Mouse (Mus musculus) stomach, embryonic 15.5 days (tissue): Measurements from ENCODE around the gene Nucb1. TPM values are rescaled to one million over a fixed set of nuclear protein-coding genes. Genes with fewer than 3 reads are reported as not detected.

Experiments
- ATAC-seq: fragments of 200-750 bp; cut with Nextera tagmentation; 2 replicates; pipeline ENCODE4 v1.8.0; 2017; ENCODE audit warnings: low read depth, moderate number of reproducible peaks, moderate TSS enrichment; ENCODE audit not compliant: insufficient read depth, low FRiP score
- H3K27ac ChIP-seq: fragments of 300-500 bp; sonication (generic); 2 replicates; pipeline ENCODE4 v1.5.1; 2015; ENCODE audit warnings: mild to moderate bottlenecking, inconsistent platforms
- H3K27me3 ChIP-seq: fragments of 300-500 bp; sonication (generic); replicated peaks from 2 replicates; pipeline ENCODE4 v1.6.1; 2015; ENCODE audit warnings: inconsistent platforms
- H3K36me3 ChIP-seq: fragments of 300-500 bp; sonication (generic); 2 replicates; pipeline ENCODE4 v1.6.1; 2015; ENCODE audit warnings: inconsistent platforms
- H3K4me1 ChIP-seq: fragments of 300-500 bp; sonication (generic); 2 replicates; pipeline ENCODE4 v1.6.1; 2015; ENCODE audit warnings: inconsistent platforms
- H3K4me2 ChIP-seq: fragments of 300-500 bp; sonication (generic); 2 replicates; pipeline ENCODE4 v1.6.1; 2015; ENCODE audit warnings: mild to moderate bottlenecking, inconsistent platforms
- H3K4me3 ChIP-seq: fragments of 300-500 bp; sonication (generic); replicated peaks from 2 replicates; pipeline ENCODE4 v1.5.1; 2015; ENCODE audit warnings: inconsistent platforms
- H3K9ac ChIP-seq: fragments of 300-500 bp; sonication (generic); 2 replicates; pipeline ENCODE4 v1.6.1; 2015; ENCODE audit warnings: inconsistent platforms
- H3K9me3 ChIP-seq: fragments of 300-500 bp; sonication (generic); 2 replicates; pipeline ENCODE4 v1.6.1; 2016; ENCODE audit warnings: inconsistent platforms
- WGBS: fragments of 180-500 bp; shearing (Covaris S2); methylation state at CpG from one replicate; pipeline ENCODE4 v1.1.7; 2015; 5-methylcytosine and 5-hydroxymethylcytosine counted together
- polyA plus RNA-seq: library from polyadenylated mRNA; unstranded; fragments of >200 nt; fragmentation: Nextera tagmentation; extraction: Ambion mirVana; gene quantifications from 2 replicates; pipeline ENCODE4 v1.2.1, GENCODE M21; 2015

Gene Nucb1
- 214 and 230 TPM in 2 replicates for polyA plus RNA-seq

DNA sequence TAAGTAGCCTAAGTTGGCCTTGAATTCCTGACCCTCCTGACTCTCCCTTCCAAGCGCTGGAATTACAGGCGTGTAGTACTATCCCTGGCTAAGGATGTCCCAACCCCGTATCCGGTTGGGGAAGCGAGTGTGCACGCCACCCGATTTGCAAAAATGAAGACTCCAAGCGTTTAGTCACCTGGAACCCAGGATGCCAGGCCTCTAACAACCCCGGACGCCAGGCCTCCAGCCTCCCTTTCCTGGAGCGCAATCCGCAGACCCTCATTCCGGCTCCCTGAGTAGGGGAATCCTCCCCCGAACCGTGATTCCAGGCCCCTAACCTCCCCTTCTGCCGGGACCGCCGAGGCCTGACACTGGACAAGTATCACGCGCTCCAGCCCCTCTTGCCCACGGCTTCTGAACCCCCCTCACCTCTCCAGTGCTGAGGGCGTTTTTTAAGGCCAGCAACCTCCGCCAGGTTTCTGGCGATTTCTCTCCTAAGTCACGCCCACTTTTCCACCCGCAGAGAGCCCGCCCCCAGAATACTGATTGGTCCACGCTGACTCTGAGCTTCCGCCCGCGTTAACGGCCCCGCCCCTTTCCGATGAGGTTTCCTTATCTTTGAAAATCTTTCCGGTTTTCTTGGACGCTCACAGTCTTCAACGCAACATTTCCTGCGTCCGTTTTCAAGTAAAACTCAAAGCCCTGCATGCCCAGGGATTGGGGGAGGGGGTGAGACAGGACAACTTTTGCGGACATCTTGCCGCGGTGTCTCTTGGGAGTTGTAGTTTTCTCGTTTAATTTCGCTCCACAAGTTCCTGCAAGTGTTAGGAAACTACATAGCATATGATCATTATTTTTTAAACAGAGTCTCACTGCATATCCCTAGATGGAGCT is at the start of gene Nucb1:
Gene Nucb1, minus strand, starts transcription at position 495 of the 876 bp plus-strand sequence.
- peaks cover 13% of the 10 kb centered on the region for H3K36me3 ChIP-seq
- peak within 1 kb of the TSS; percentile 96 for H3K27ac ChIP-seq
- peak within 1 kb of the TSS; percentile 85 for H3K4me3 ChIP-seq
- peak; percentile 86 for ATAC-seq
- H3K9me3 ChIP-seq: no peaks in the 10 kb centered on the region
- peaks cover 12% of the 10 kb centered on the region for H3K4me1 ChIP-seq
- under 1% methylated on average over 44 of the region's 44 CpGs for WGBS
- no peaks in the 10 kb centered on the region for H3K27me3 ChIP-seq
- H3K4me2 ChIP-seq: peak within 1 kb of the TSS; percentile 98
- peak within 1 kb of the TSS; percentile 91 for H3K9ac ChIP-seq

- 33% methylated on average over 6 of the region's 6 CpGs for WGBS
- ATAC-seq: 0 out of 2 replicates have a peak, but pooled peaks have one; percentile 30
- Histone ChIP-seq H3K9me3 (no peaks in the 10 kb centered on the region), H3K9ac (no peak overlapping the region), H3K27ac (no peak overlapping the region), H3K27me3 (no peaks in the 10 kb centered on the region), H3K36me3 (no peaks in the 10 kb centered on the region), H3K4me2 (no peak overlapping the region), H3K4me1 (peaks cover 13% of the 10 kb centered on the region), H3K4me3 (no peak overlapping the region)
Observed at GRCm38 (mm10) chr7:45558907-45559306, 48.7 kb upstream of the Nucb1 start.

GRCm38 (mm10) chr7:45555787-45556186 is 45.6 kb upstream of the Nucb1 start:
- Histone ChIP-seq H3K4me3 (no peak overlapping the region), H3K27ac (no peak overlapping the region), H3K9ac (no peak overlapping the region), H3K27me3 (no peaks in the 10 kb centered on the region), H3K36me3 (no peaks in the 10 kb centered on the region), H3K4me1 (no peaks in the 10 kb centered on the region), H3K9me3 (no peaks in the 10 kb centered on the region), H3K4me2 (no peak overlapping the region)
- WGBS: 24% methylated on average over 8 of the region's 8 CpGs
- no peak; the same call in 1 of the 2 replicates for ATAC-seq

GRCm38 (mm10) chr7:45554744-45555143 is 44.5 kb upstream of the Nucb1 start, which contains the start of gene Hsd17b14:
Gene Hsd17b14, plus strand, starts transcription at chr7:45554893.
- Histone ChIP-seq H3K27ac (no peak within 1 kb of the TSS), H3K4me3 (no peak within 1 kb of the TSS), H3K36me3 (no peaks in the 10 kb centered on the region), H3K9ac (no peak within 1 kb of the TSS), H3K27me3 (no peaks in the 10 kb centered on the region), H3K4me1 (no peaks in the 10 kb centered on the region), H3K4me2 (no peak within 1 kb of the TSS), H3K9me3 (no peaks in the 10 kb centered on the region)
- no peak for ATAC-seq
- 38% methylated on average over 8 of the region's 8 CpGs for WGBS

DNA sequence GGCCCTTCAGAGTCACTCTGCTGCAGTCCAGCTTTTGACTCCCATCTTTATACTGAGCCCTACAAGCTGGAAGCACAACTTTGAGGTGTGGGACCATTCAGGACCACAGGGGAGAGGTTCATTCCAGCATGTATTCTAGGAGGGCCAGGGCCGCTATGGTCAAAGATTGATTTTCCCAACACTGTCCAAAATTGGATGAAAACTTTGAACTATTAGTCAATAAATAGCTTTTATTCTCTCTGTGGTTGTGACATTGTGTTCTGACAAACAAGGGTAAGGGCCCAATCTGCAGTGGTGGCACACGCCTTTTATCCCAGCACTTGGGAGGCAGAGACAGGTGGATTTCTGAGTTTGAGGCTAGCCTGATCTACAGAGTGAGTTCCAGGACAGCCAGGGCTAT is 43.8 kb upstream of the Nucb1 start:
- WGBS: 94% methylated on average over 2 of the region's 2 CpGs
- no peaks in the 10 kb centered on the region for H3K9me3 ChIP-seq
- no peaks in the 10 kb centered on the region for H3K4me1 ChIP-seq
- H3K36me3 ChIP-seq: no peaks in the 10 kb centered on the region
- ATAC-seq: no peak
- no peak overlapping the region for H3K4me2 ChIP-seq
- no peaks in the 10 kb centered on the region for H3K27me3 ChIP-seq
- H3K27ac ChIP-seq: no peak overlapping the region
- no peak overlapping the region for H3K9ac ChIP-seq
- H3K4me3 ChIP-seq: no peak overlapping the region

DNA sequence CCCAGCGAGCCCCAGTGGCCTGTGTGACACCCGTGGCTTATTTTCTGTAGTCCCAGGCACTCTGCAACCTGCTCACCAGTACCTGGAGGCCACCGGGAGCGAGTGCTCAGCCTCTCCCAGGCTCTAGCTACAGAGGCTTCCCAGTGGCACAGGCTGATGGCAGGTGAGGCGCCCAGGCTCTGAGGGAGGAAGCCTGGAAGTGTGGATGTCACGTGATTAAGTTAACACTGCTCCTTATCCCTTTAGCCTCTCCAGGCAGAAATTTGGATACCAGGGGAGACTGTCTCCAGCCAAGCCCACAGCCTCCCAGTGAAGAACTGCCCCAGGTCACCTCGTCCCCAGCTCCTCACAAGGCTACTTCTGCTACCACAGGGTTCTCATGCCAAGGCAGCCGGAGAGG is 43.3 kb upstream of the Nucb1 start:
- ATAC-seq: no peak
- no peaks in the 10 kb centered on the region for H3K4me1 ChIP-seq
- no peak overlapping the region for H3K27ac ChIP-seq
- WGBS: 61% methylated on average over 8 of the region's 8 CpGs
- no peak overlapping the region for H3K4me2 ChIP-seq
- no peak overlapping the region for H3K4me3 ChIP-seq
- H3K27me3 ChIP-seq: no peaks in the 10 kb centered on the region
- no peaks in the 10 kb centered on the region for H3K9me3 ChIP-seq
- no peaks in the 10 kb centered on the region for H3K36me3 ChIP-seq
- H3K9ac ChIP-seq: no peak overlapping the region

DNA sequence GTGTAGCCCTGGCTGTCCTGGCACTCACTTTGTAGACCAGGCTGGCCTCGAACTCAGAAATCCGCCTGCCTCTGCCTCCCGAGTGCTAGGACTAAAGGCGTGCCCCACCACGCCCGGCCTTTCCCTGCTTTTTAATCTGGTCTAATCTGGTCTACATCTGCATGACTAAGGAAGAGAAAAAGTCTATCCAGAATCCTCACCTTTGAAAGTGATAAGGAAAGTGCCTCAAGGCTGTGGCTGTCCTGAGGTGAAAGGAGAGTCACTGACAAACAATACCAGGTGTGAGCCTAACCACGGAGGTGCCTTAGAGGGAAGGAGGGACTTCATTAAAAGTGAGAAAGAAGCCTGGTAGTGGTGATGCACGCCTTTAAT is 41.3 kb upstream of the Nucb1 start:
- ATAC-seq: no peak
- no peak overlapping the region for H3K9ac ChIP-seq
- H3K9me3 ChIP-seq: no peaks in the 10 kb centered on the region
- H3K4me2 ChIP-seq: no peak overlapping the region
- H3K27me3 ChIP-seq: no peaks in the 10 kb centered on the region
- H3K36me3 ChIP-seq: no peaks in the 10 kb centered on the region
- no peak overlapping the region for H3K4me3 ChIP-seq
- 77% methylated on average over 8 of the region's 8 CpGs for WGBS
- H3K4me1 ChIP-seq: no peaks in the 10 kb centered on the region
- no peak overlapping the region for H3K27ac ChIP-seq

GRCm38 (mm10) chr7:45550821-45551511 is 40.8 kb upstream of the Nucb1 start:
- no peaks in the 10 kb centered on the region for H3K36me3 ChIP-seq
- no peak overlapping the region for H3K27ac ChIP-seq
- no peak overlapping the region for H3K9ac ChIP-seq
- no peaks in the 10 kb centered on the region for H3K9me3 ChIP-seq
- WGBS: 67% methylated on average over 11 of the region's 11 CpGs
- no peak overlapping the region for H3K4me3 ChIP-seq
- no peak for ATAC-seq
- no peaks in the 10 kb centered on the region for H3K4me1 ChIP-seq
- H3K4me2 ChIP-seq: no peak overlapping the region
- H3K27me3 ChIP-seq: no peaks in the 10 kb centered on the region

- no peak overlapping the region for H3K4me2 ChIP-seq
- no peaks in the 10 kb centered on the region for H3K27me3 ChIP-seq
- no peaks in the 10 kb centered on the region for H3K9me3 ChIP-seq
- no peak overlapping the region for H3K27ac ChIP-seq
- no peak overlapping the region for H3K9ac ChIP-seq
- H3K36me3 ChIP-seq: no peaks in the 10 kb centered on the region
- no peaks in the 10 kb centered on the region for H3K4me1 ChIP-seq
- no peak for ATAC-seq
- WGBS: 88% methylated on average over 16 of the region's 16 CpGs
- H3K4me3 ChIP-seq: no peak overlapping the region
Observed at GRCm38 (mm10) chr7:45549641-45550436, 39.6 kb upstream of the Nucb1 start.

DNA sequence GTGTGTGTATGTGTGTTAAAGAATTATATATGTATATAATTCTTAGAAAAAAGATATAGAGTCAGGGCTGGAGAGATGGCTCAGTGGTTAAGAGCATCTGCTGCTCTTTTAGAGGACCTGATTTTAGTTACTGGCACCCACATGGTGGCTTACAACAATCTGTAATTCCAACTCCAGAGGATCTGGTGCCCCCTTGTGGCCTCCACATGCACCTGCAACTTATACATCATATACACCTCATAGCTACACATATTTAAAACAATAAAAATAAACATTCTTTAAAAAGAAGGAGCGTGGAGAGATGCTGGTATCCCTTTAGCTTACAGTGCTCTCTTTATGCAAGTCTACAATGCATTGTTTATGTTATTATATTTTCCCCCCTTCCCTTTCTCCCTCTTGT is 34.3 kb upstream of the Nucb1 start:
- Histone ChIP-seq H3K9ac (no peak overlapping the region), H3K27me3 (no peaks in the 10 kb centered on the region), H3K9me3 (no peaks in the 10 kb centered on the region), H3K27ac (no peak overlapping the region), H3K4me2 (no peak overlapping the region), H3K36me3 (no peaks in the 10 kb centered on the region), H3K4me3 (no peak overlapping the region), H3K4me1 (no peaks in the 10 kb centered on the region)
- no peak for ATAC-seq
- 85% methylated on average over 1 of the region's 1 CpGs for WGBS

DNA sequence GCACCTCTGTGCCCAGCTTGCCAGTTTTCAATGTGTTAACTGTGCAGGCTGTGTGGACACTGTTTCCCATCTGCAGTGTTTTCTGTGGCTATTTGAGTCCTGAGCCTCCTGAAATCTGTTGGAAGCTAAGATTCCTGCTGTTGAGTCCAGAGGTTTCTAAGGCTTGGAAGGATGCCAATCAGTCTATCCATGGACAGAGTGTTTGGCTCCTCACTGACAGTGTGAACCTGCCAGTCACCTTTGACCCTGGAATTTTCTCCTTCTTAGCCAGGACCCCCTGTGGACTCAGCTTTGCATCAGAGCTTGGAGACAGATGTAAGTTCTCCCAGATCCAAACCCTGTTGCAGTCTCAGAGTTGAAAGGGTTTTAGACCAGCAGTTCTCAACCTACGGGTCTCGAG is 30.0 kb upstream of the Nucb1 start:
- Histone ChIP-seq H3K4me1 (peaks cover 6% of the 10 kb centered on the region), H3K9me3 (no peaks in the 10 kb centered on the region), H3K27me3 (no peaks in the 10 kb centered on the region), H3K4me2 (no peak overlapping the region), H3K27ac (no peak overlapping the region), H3K36me3 (no peaks in the 10 kb centered on the region), H3K9ac (no peak overlapping the region), H3K4me3 (no peak overlapping the region)
- 65% methylated on average over 2 of the region's 2 CpGs for WGBS
- no peak for ATAC-seq
